Mouse (Mus musculus): ENCODE measurements around the gene Pea15a. TPM values are rescaled to one million over a fixed set of nuclear protein-coding genes. Genes with fewer than 3 reads are reported as not detected.
A peak's percentile ranks its signal among the peaks of the same experiment; 100 is the strongest.

Pea15a gene
- polyA plus RNA-seq, 1 experiment from 2014 or later: 525 TPM

GRCm38 (mm10) chr1:172148955-172149815, 57.4 kb downstream of the Pea15a start:
- H3K9me3 ChIP-seq (replicated peaks; ENCODE audit: control insufficient read depth, low read length, poor library complexity, severe bottlenecking): no peaks in the 10 kb centered on the region
- H3K4me1 ChIP-seq (ENCODE audit: control insufficient read depth, insufficient read depth, low read length): peaks cover 23% of the 10 kb centered on the region
- peak overlapping the region; percentile 91 for H3K4me3 ChIP-seq (ENCODE audit: low read depth, low read length)
- no peak for ATAC-seq
- peak overlapping the region; percentile 92 for H3K27ac ChIP-seq (ENCODE audit: low read length)
- peaks cover 2% of the 10 kb centered on the region; the same call in 1 of the 2 replicates for H3K36me3 ChIP-seq (ENCODE audit: control insufficient read depth, insufficient read depth, low read length)
- H3K27me3 ChIP-seq (ENCODE audit: control insufficient read depth, insufficient read depth, low read depth, low read length): no peaks in the 10 kb centered on the region
- peak overlapping the region; percentile 92 for H3K4me2 ChIP-seq (ENCODE audit: low read length)
- 14% methylated on average over 19 of the region's 19 CpGs for WGBS
- H3K9ac ChIP-seq (ENCODE audit: low read depth, low read length): peak overlapping the region; percentile 99

- 0% methylated on average over 40 of the region's 40 CpGs for WGBS
- peak overlapping the region; percentile 99 for H3K9ac ChIP-seq (ENCODE audit: low read depth, low read length)
- H3K36me3 ChIP-seq (ENCODE audit: control insufficient read depth, insufficient read depth, low read length): peaks cover 2% of the 10 kb centered on the region; the same call in 1 of the 2 replicates
- peak overlapping the region; percentile 92 for H3K27ac ChIP-seq (ENCODE audit: low read length)
- H3K4me3 ChIP-seq (ENCODE audit: low read depth, low read length): peak overlapping the region; percentile 91
- peak; percentile 53; the same call in 1 of the 2 replicates for ATAC-seq
- no peaks in the 10 kb centered on the region for H3K27me3 ChIP-seq (ENCODE audit: control insufficient read depth, insufficient read depth, low read depth, low read length)
- H3K9me3 ChIP-seq (replicated peaks; ENCODE audit: control insufficient read depth, low read length, poor library complexity, severe bottlenecking): no peaks in the 10 kb centered on the region
- peaks cover 23% of the 10 kb centered on the region for H3K4me1 ChIP-seq (ENCODE audit: control insufficient read depth, insufficient read depth, low read length)
- peak overlapping the region; percentile 92 for H3K4me2 ChIP-seq (ENCODE audit: low read length)
These were observed 58.2 kb downstream of the Pea15a start for GRCm38 (mm10) chr1:172148279-172148954.

- peak; percentile 99 for ATAC-seq
- no peaks in the 10 kb centered on the region for H3K9me3 ChIP-seq (replicated peaks; ENCODE audit: control insufficient read depth, low read length, poor library complexity, severe bottlenecking)
- peak within 1 kb of the TSS; percentile 92 for H3K4me2 ChIP-seq (ENCODE audit: low read length)
- 0 out of 2 replicates have a peak, but pooled peaks cover 2% of the 10 kb centered on the region for H3K36me3 ChIP-seq (ENCODE audit: control insufficient read depth, insufficient read depth, low read length)
- H3K4me3 ChIP-seq (ENCODE audit: low read depth, low read length): peak within 1 kb of the TSS; percentile 91
- 0% methylated on average over 42 of the region's 42 CpGs for WGBS
- H3K4me1 ChIP-seq (ENCODE audit: control insufficient read depth, insufficient read depth, low read length): peaks cover 23% of the 10 kb centered on the region
- H3K27ac ChIP-seq (ENCODE audit: low read length): peak within 1 kb of the TSS; percentile 92
- H3K9ac ChIP-seq (ENCODE audit: low read depth, low read length): peak within 1 kb of the TSS; percentile 99
- H3K27me3 ChIP-seq (ENCODE audit: control insufficient read depth, insufficient read depth, low read depth, low read length): no peaks in the 10 kb centered on the region
These were observed 58.7 kb downstream of the Pea15a start, which contains the start of gene Dcaf8 for GRCm38 (mm10) chr1:172147835-172148278. Gene Dcaf8, plus strand, starts transcription at chr1:172148084.

Other genes with a start within 250 kb of the Pea15a start
- 43.7 and 44.0 TPM in 2 replicates for gene Vangl2, start 178.4 kb downstream of the Pea15a start, polyA plus RNA-seq (2015; fragmentation: Nextera tagmentation; extraction: Ambion mirVana)
- 0.45 and 1.2 TPM in 2 replicates for gene Nhlh1, start 149.2 kb downstream of the Pea15a start, polyA plus RNA-seq (2015; fragmentation: Nextera tagmentation; extraction: Ambion mirVana)
- 209 and 222 TPM in 2 replicates for gene Copa, start 124.3 kb downstream of the Pea15a start, polyA plus RNA-seq (2015; fragmentation: Nextera tagmentation; extraction: Ambion mirVana)
- gene Ncstn, start 124.0 kb downstream of the Pea15a start, polyA plus RNA-seq (2015; fragmentation: Nextera tagmentation; extraction: Ambion mirVana): 105 and 107 TPM in 2 replicates
- 160 and 162 TPM in 2 replicates for gene Pex19, start 80.0 kb downstream of the Pea15a start, polyA plus RNA-seq (2015; fragmentation: Nextera tagmentation; extraction: Ambion mirVana)
- 84.7 and 84.9 TPM in 2 replicates for gene Dcaf8, start 58.7 kb downstream of the Pea15a start, polyA plus RNA-seq (2015; fragmentation: Nextera tagmentation; extraction: Ambion mirVana)
- gene Casq1, start 13.1 kb upstream of the Pea15a start, polyA plus RNA-seq (2015; fragmentation: Nextera tagmentation; extraction: Ambion mirVana): 1.8 and 2.2 TPM in 2 replicates
- gene Atp1a4, start 51.6 kb upstream of the Pea15a start, polyA plus RNA-seq (2015; fragmentation: Nextera tagmentation; extraction: Ambion mirVana): not detected in 2 replicates
- 63.9 and 64.0 TPM in 2 replicates for gene Igsf8, start 54.8 kb upstream of the Pea15a start, polyA plus RNA-seq (2015; fragmentation: Nextera tagmentation; extraction: Ambion mirVana)
- 53.2 and 69.0 TPM in 2 replicates for gene Atp1a2, start 91.3 kb upstream of the Pea15a start, polyA plus RNA-seq (2015; fragmentation: Nextera tagmentation; extraction: Ambion mirVana)
- gene Kcnj9, start 122.5 kb upstream of the Pea15a start, polyA plus RNA-seq (2015; fragmentation: Nextera tagmentation; extraction: Ambion mirVana): 7.7 and 7.8 TPM in 2 replicates
- gene Kcnj10, start 134.4 kb upstream of the Pea15a start, polyA plus RNA-seq (2015; fragmentation: Nextera tagmentation; extraction: Ambion mirVana): 1.5 and 2.5 TPM in 2 replicates
- 3.4 and 3.5 TPM in 2 replicates for gene Pigm, start 169.7 kb upstream of the Pea15a start, polyA plus RNA-seq (2015; fragmentation: Nextera tagmentation; extraction: Ambion mirVana)